Mouse (Mus musculus) liver, embryonic 11.5 days (tissue): ENCODE measurements around the gene Epb41l2. TPM values are rescaled to one million over a fixed set of nuclear protein-coding genes. Genes with fewer than 3 reads are reported as not detected.

Source experiments
- ATAC-seq: fragments of 200-750 bp; cut with Nextera tagmentation; replicated peaks from 2 replicates; pipeline ENCODE4 v1.8.0; 2017; ENCODE audit warnings: moderate number of reproducible peaks, mild to moderate bottlenecking, moderate TSS enrichment, moderate library complexity; ENCODE audit not compliant: low FRiP score
- DNase-seq: peaks from one replicate; pipeline ENCODE4 v3.0.0-alpha.2; 2017; ENCODE audit warnings: low spot score
- H3K27ac ChIP-seq: fragments of 300-500 bp; sonication (generic); 2 replicates; pipeline ENCODE4 v1.5.1; 2014; ENCODE audit warnings: mild to moderate bottlenecking, low read depth, low read length, control low read depth
- H3K27me3 ChIP-seq: fragments of 300-500 bp; sonication (generic); replicated peaks from 2 replicates; pipeline ENCODE4 v1.6.1; 2014; ENCODE audit warnings: low read length, mixed read lengths; ENCODE audit not compliant: control insufficient read depth, insufficient read depth
- H3K36me3 ChIP-seq: fragments of 300-500 bp; sonication (generic); 2 replicates; pipeline ENCODE4 v1.6.1; 2014; ENCODE audit warnings: mild to moderate bottlenecking, low read length, moderate library complexity, mixed read lengths; ENCODE audit not compliant: control insufficient read depth, insufficient read depth
- H3K4me1 ChIP-seq: fragments of 300-500 bp; sonication (generic); replicated peaks from 2 replicates; pipeline ENCODE4 v1.6.1; 2014; ENCODE audit warnings: low read length, mixed read lengths; ENCODE audit not compliant: control insufficient read depth, insufficient read depth
- H3K4me2 ChIP-seq: fragments of 300-500 bp; sonication (generic); 2 replicates; pipeline ENCODE4 v1.6.1; 2014; ENCODE audit warnings: mild to moderate bottlenecking, control low read depth, moderate library complexity
- H3K4me3 ChIP-seq: fragments of 300-500 bp; sonication (generic); 2 replicates; pipeline ENCODE4 v1.5.1; 2014; ENCODE audit warnings: low read depth, low read length, control low read depth
- H3K9ac ChIP-seq: fragments of 300-500 bp; sonication (generic); 2 replicates; pipeline ENCODE4 v1.6.1; 2014; ENCODE audit warnings: low read depth, low read length, control low read depth
- H3K9me3 ChIP-seq: fragments of 300-500 bp; sonication (generic); 2 replicates; pipeline ENCODE4 v1.6.1; 2016; ENCODE audit warnings: low read length, inconsistent platforms, mixed read lengths; ENCODE audit not compliant: control insufficient read depth
- WGBS: fragments of 180-500 bp; shearing (Covaris S2); extraction: QIAGEN DNeasy Blood & Tissue Kit; methylation state at CpG from one replicate; pipeline ENCODE4 v1.1.7; 2014; 5-methylcytosine and 5-hydroxymethylcytosine counted together
- polyA plus RNA-seq: library from polyadenylated mRNA; unstranded; fragments of >200 nt; fragmentation: Nextera tagmentation; extraction: Ambion mirVana; gene quantifications from 2 replicates; pipeline ENCODE4 v1.2.1, GENCODE M21; 2014

Gene Epb41l2
- polyA plus RNA-seq, 1 experiment from 2014 or later = 31.1 TPM

GRCm38 (mm10) chr10:25408136-25408650 lies 48.6 kb downstream of the Epb41l2 start:
- Histone ChIP-seq H3K4me3 (no peak overlapping the region), H3K36me3 (no peaks in the 10 kb centered on the region), H3K27ac (no peak overlapping the region), H3K4me1 (peaks cover 6% of the 10 kb centered on the region; the same call in 1 of the 2 replicates), H3K4me2 (no peak overlapping the region), H3K9me3 (no peaks in the 10 kb centered on the region), H3K27me3 (no peaks in the 10 kb centered on the region), H3K9ac (no peak overlapping the region)
- WGBS = 88% methylated on average over 14 of the region's 14 CpGs
- ATAC-seq = no peak
- no peak for DNase-seq

- no peak overlapping the region for H3K27ac ChIP-seq
- WGBS = 85% methylated on average over 6 of the region's 6 CpGs
- 0 out of 2 replicates have a peak, but pooled peaks cover 3% of the 10 kb centered on the region for H3K4me1 ChIP-seq
- no peak overlapping the region for H3K4me3 ChIP-seq
- no peak overlapping the region for H3K4me2 ChIP-seq
- no peaks in the 10 kb centered on the region for H3K9me3 ChIP-seq
- H3K27me3 ChIP-seq = no peaks in the 10 kb centered on the region
- DNase-seq (no peak), ATAC-seq (no peak)
- no peak overlapping the region for H3K9ac ChIP-seq
- no peaks in the 10 kb centered on the region for H3K36me3 ChIP-seq
Measured at GRCm38 (mm10) chr10:25411836-25412373, 52.3 kb downstream of the Epb41l2 start.

GRCm38 (mm10) chr10:25415188-25415717 lies 55.7 kb downstream of the Epb41l2 start:
- Histone ChIP-seq H3K27me3 (no peaks in the 10 kb centered on the region), H3K27ac (no peak overlapping the region), H3K4me3 (no peak overlapping the region), H3K36me3 (no peaks in the 10 kb centered on the region), H3K4me2 (no peak overlapping the region), H3K9ac (no peak overlapping the region), H3K4me1 (0 out of 2 replicates have a peak, but pooled peaks cover 3% of the 10 kb centered on the region), H3K9me3 (no peaks in the 10 kb centered on the region)
- peak; percentile 71 for ATAC-seq
- WGBS = 67% methylated on average over 7 of the region's 7 CpGs
- DNase-seq = no peak

- Histone ChIP-seq H3K4me1 (0 out of 2 replicates have a peak, but pooled peaks cover 3% of the 10 kb centered on the region), H3K27ac (no peak overlapping the region), H3K36me3 (no peaks in the 10 kb centered on the region), H3K9ac (no peak overlapping the region), H3K9me3 (no peaks in the 10 kb centered on the region), H3K4me3 (no peak overlapping the region), H3K4me2 (no peak overlapping the region), H3K27me3 (no peaks in the 10 kb centered on the region)
- DNase-seq (no peak), ATAC-seq (no peak)
- 77% methylated on average over 5 of the region's 5 CpGs for WGBS
Measured at GRCm38 (mm10) chr10:25416696-25417095, 57.1 kb downstream of the Epb41l2 start.

DNA sequence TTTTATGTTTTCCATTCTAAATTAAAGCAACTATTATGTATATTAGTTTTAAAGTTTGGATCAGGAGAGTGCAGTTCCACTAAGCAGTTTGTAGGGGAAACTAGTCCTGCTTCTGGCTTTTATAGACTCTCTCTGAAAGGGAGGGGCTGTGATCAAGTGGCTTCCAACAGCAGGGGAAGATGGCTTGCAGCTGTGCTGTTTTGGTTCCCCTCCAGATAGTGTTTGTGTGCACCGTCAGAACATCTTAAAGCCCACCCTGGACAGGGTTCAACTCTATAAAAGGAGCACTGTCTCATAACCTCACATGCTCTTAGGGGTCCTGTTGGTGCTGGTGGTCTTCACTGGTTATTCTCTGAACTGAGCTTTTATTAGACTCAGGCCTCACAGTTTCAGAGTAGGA lies 66.5 kb downstream of the Epb41l2 start:
- H3K27ac ChIP-seq = peak overlapping the region; percentile 35; the same call in 1 of the 2 replicates
- 19% methylated on average over 1 of the region's 1 CpGs for WGBS
- no peak for DNase-seq

DNA sequence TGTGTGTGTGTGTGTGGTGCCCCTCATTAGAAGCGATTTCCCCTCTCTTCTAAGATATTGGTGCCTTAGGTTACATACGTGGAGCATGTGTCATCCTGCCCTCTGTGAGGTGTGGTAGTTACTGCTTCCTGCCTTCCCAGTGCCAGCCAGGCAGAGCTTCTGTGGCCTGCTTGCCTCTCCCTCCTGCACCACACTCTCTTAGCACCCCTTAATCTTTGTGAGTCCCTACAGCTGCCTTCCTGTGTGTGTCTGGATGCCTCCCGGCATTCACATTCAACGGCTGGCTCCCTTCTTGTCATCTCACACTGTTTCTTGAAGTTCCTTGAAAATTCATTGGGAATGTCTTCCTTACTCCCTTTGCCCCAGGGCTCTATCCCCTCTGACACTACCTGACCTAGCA lies 67.2 kb downstream of the Epb41l2 start:
- no peak overlapping the region for H3K9ac ChIP-seq
- no peak overlapping the region for H3K4me2 ChIP-seq
- no peaks in the 10 kb centered on the region for H3K36me3 ChIP-seq
- H3K27me3 ChIP-seq = no peaks in the 10 kb centered on the region
- WGBS = 34% methylated on average over 4 of the region's 4 CpGs
- H3K4me3 ChIP-seq = no peak overlapping the region
- no peaks in the 10 kb centered on the region for H3K9me3 ChIP-seq
- peaks cover 23% of the 10 kb centered on the region for H3K4me1 ChIP-seq
- ATAC-seq = 0 out of 2 replicates have a peak, but pooled peaks have one; percentile 31
- DNase-seq = no peak
- peak overlapping the region; percentile 11 for H3K27ac ChIP-seq

More for the DNA sequence above, 66.5 kb downstream of the Epb41l2 start:
- Histone ChIP-seq H3K4me1 (peaks cover 21% of the 10 kb centered on the region), H3K27me3 (no peaks in the 10 kb centered on the region), H3K36me3 (no peaks in the 10 kb centered on the region), H3K4me3 (no peak overlapping the region), H3K9ac (no peak overlapping the region), H3K4me2 (no peak overlapping the region), H3K9me3 (no peaks in the 10 kb centered on the region)
- ATAC-seq = no peak

GRCm38 (mm10) chr10:25427523-25427922 lies 67.9 kb downstream of the Epb41l2 start:
- H3K4me3 ChIP-seq = no peak overlapping the region
- H3K9ac ChIP-seq = no peak overlapping the region
- peak overlapping the region; percentile 19 for H3K4me2 ChIP-seq
- H3K27ac ChIP-seq = peak overlapping the region; percentile 11
- H3K36me3 ChIP-seq = no peaks in the 10 kb centered on the region
- DNase-seq = no peak
- H3K4me1 ChIP-seq = peaks cover 23% of the 10 kb centered on the region
- 18% methylated on average over 7 of the region's 7 CpGs for WGBS
- ATAC-seq = peak; percentile 52; the same call in 1 of the 2 replicates
- H3K9me3 ChIP-seq = no peaks in the 10 kb centered on the region
- no peaks in the 10 kb centered on the region for H3K27me3 ChIP-seq

DNA sequence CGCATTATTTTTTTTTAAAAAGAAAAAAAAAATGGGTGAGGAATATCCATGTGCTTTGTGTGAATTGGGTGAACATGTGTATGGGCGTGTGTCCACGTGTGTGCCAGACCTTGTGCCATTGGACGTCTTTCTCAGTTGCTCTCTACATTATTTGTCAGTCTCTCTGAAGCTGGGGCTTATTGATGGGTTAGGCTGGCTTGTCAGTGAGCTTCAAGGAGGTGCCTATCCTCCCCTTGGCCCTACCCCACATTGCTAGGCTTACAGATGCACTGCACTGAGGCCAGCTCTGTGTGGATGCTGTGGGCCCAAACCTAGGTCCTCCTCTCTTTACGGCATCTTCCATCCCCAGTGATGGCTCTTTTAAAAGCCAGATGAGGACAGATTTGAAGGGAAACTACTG lies 69.1 kb downstream of the Epb41l2 start:
- no peak for ATAC-seq
- Histone ChIP-seq H3K4me3 (no peak overlapping the region), H3K36me3 (no peaks in the 10 kb centered on the region), H3K9ac (no peak overlapping the region), H3K9me3 (no peaks in the 10 kb centered on the region), H3K27me3 (no peaks in the 10 kb centered on the region), H3K27ac (no peak overlapping the region), H3K4me1 (peaks cover 23% of the 10 kb centered on the region), H3K4me2 (no peak overlapping the region)
- no peak for DNase-seq
- WGBS = 78% methylated on average over 5 of the region's 5 CpGs

DNA sequence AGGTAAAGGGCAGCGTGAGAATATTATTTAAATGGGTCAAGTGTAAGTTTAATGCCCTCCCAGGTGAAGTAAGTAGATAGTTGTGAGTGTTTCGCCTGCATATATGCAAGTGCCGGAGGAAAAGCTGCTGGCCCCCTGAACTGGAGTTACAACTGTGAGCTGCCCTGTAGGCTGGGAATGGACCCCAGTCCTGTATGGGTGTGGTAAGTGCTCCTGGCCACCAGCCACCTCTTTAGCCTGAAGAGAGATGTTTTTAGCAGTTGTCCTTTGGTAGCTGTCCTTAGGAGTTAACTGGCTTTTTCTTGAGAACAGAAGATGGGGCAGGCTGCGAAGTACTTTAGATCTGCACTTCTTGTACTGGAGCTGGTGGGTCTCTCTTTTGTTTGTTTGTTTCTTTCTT lies 69.7 kb downstream of the Epb41l2 start:
- WGBS = 87% methylated on average over 4 of the region's 4 CpGs
- Histone ChIP-seq H3K4me1 (peaks cover 23% of the 10 kb centered on the region), H3K9ac (no peak overlapping the region), H3K4me3 (no peak overlapping the region), H3K36me3 (no peaks in the 10 kb centered on the region), H3K27ac (no peak overlapping the region), H3K9me3 (no peaks in the 10 kb centered on the region), H3K4me2 (no peak overlapping the region), H3K27me3 (no peaks in the 10 kb centered on the region)
- DNase-seq (no peak), ATAC-seq (no peak)
